Mouse (Mus musculus) liver, embryonic 11.5 days (tissue): ENCODE results near the gene Akap6. TPM values are rescaled to one million over a fixed set of nuclear protein-coding genes. Genes with fewer than 3 reads are reported as not detected.
A peak's percentile ranks its signal among the peaks of the same experiment; 100 is the strongest.

Experiments
- ATAC-seq: fragments of 200-750 bp; cut with Nextera tagmentation; replicated peaks from 2 replicates; pipeline ENCODE4 v1.8.0; 2017; ENCODE audit warnings: moderate number of reproducible peaks, mild to moderate bottlenecking, moderate TSS enrichment, moderate library complexity; ENCODE audit not compliant: low FRiP score
- DNase-seq: peaks from one replicate; pipeline ENCODE4 v3.0.0-alpha.2; 2017; ENCODE audit warnings: low spot score
- H3K27ac ChIP-seq: fragments of 300-500 bp; sonication (generic); 2 replicates; pipeline ENCODE4 v1.5.1; 2014; ENCODE audit warnings: mild to moderate bottlenecking, low read depth, low read length, control low read depth
- H3K27me3 ChIP-seq: fragments of 300-500 bp; sonication (generic); replicated peaks from 2 replicates; pipeline ENCODE4 v1.6.1; 2014; ENCODE audit warnings: low read length, mixed read lengths; ENCODE audit not compliant: control insufficient read depth, insufficient read depth
- H3K36me3 ChIP-seq: fragments of 300-500 bp; sonication (generic); 2 replicates; pipeline ENCODE4 v1.6.1; 2014; ENCODE audit warnings: mild to moderate bottlenecking, low read length, moderate library complexity, mixed read lengths; ENCODE audit not compliant: control insufficient read depth, insufficient read depth
- H3K4me1 ChIP-seq: fragments of 300-500 bp; sonication (generic); replicated peaks from 2 replicates; pipeline ENCODE4 v1.6.1; 2014; ENCODE audit warnings: low read length, mixed read lengths; ENCODE audit not compliant: control insufficient read depth, insufficient read depth
- H3K4me2 ChIP-seq: fragments of 300-500 bp; sonication (generic); 2 replicates; pipeline ENCODE4 v1.6.1; 2014; ENCODE audit warnings: mild to moderate bottlenecking, control low read depth, moderate library complexity
- H3K4me3 ChIP-seq: fragments of 300-500 bp; sonication (generic); 2 replicates; pipeline ENCODE4 v1.5.1; 2014; ENCODE audit warnings: low read depth, low read length, control low read depth
- H3K9ac ChIP-seq: fragments of 300-500 bp; sonication (generic); 2 replicates; pipeline ENCODE4 v1.6.1; 2014; ENCODE audit warnings: low read depth, low read length, control low read depth
- H3K9me3 ChIP-seq: fragments of 300-500 bp; sonication (generic); 2 replicates; pipeline ENCODE4 v1.6.1; 2016; ENCODE audit warnings: low read length, inconsistent platforms, mixed read lengths; ENCODE audit not compliant: control insufficient read depth
- WGBS: fragments of 180-500 bp; shearing (Covaris S2); extraction: QIAGEN DNeasy Blood & Tissue Kit; methylation state at CpG from one replicate; pipeline ENCODE4 v1.1.7; 2014; 5-methylcytosine and 5-hydroxymethylcytosine counted together
- polyA plus RNA-seq: library from polyadenylated mRNA; unstranded; fragments of >200 nt; fragmentation: Nextera tagmentation; extraction: Ambion mirVana; gene quantifications from 2 replicates; pipeline ENCODE4 v1.2.1, GENCODE M21; 2014

Gene Akap6
- polyA plus RNA-seq, 1 experiment from 2014 or later, result 0.10 TPM

- no peak overlapping the region for H3K4me2 ChIP-seq
- no peaks in the 10 kb centered on the region for H3K9me3 ChIP-seq
- ATAC-seq (no peak), DNase-seq (no peak)
- H3K27ac ChIP-seq, result no peak overlapping the region
- no peaks in the 10 kb centered on the region for H3K27me3 ChIP-seq
- 81% methylated on average over 13 of the region's 13 CpGs for WGBS
- no peaks in the 10 kb centered on the region for H3K36me3 ChIP-seq
- no peaks in the 10 kb centered on the region for H3K4me1 ChIP-seq
- no peak overlapping the region for H3K9ac ChIP-seq
- no peak overlapping the region for H3K4me3 ChIP-seq
Observed at GRCm38 (mm10) chr12:52910345-52910744, 211.2 kb downstream of the Akap6 start.

DNA sequence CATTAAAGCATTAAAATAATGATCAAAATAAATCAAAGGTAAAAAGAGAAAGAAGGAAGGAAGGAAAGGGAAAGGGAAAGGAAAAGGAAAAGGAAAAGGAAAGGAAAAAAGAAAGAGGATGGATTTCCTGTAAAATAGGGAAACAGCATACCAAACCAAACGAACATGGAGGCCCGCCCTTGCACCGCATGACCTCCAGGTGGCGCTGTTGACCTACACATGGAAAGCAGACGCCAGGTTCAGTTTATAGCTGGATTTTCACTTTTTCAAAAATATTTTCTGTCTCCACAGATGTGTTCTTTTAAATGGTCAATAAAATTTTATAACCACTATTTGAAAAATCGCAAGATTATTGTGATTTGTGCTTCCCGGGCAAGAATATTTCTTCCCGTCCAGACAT, 211.6 kb downstream of the Akap6 start:
- H3K36me3 ChIP-seq, result no peaks in the 10 kb centered on the region
- H3K4me1 ChIP-seq, result no peaks in the 10 kb centered on the region
- H3K27me3 ChIP-seq, result no peaks in the 10 kb centered on the region
- no peaks in the 10 kb centered on the region for H3K9me3 ChIP-seq
- no peak overlapping the region for H3K9ac ChIP-seq
- no peak overlapping the region for H3K4me2 ChIP-seq
- no peak overlapping the region for H3K4me3 ChIP-seq
- ATAC-seq, result no peak
- WGBS, result 22% methylated on average over 8 of the region's 8 CpGs
- H3K27ac ChIP-seq, result no peak overlapping the region
- DNase-seq, result peak; percentile 59

- Histone ChIP-seq H3K27ac (no peak overlapping the region), H3K9me3 (no peaks in the 10 kb centered on the region), H3K4me1 (no peaks in the 10 kb centered on the region), H3K9ac (no peak overlapping the region), H3K27me3 (no peaks in the 10 kb centered on the region), H3K4me2 (no peak overlapping the region), H3K36me3 (no peaks in the 10 kb centered on the region), H3K4me3 (no peak overlapping the region)
- ATAC-seq (no peak), DNase-seq (no peak)
- 31% methylated on average over 11 of the region's 11 CpGs for WGBS
Observed at GRCm38 (mm10) chr12:52918939-52919338, 219.8 kb downstream of the Akap6 start.

- Histone ChIP-seq H3K27ac (no peak overlapping the region), H3K36me3 (no peaks in the 10 kb centered on the region), H3K4me3 (no peak overlapping the region), H3K27me3 (no peaks in the 10 kb centered on the region), H3K9me3 (no peaks in the 10 kb centered on the region), H3K9ac (no peak overlapping the region), H3K4me2 (no peak overlapping the region), H3K4me1 (no peaks in the 10 kb centered on the region)
- no peak for DNase-seq
- 87% methylated on average over 6 of the region's 6 CpGs for WGBS
- ATAC-seq, result no peak
Observed at GRCm38 (mm10) chr12:52922510-52922909, 223.3 kb downstream of the Akap6 start.

GRCm38 (mm10) chr12:52925448-52925847, 226.3 kb downstream of the Akap6 start:
- ATAC-seq, result no peak
- no peak for DNase-seq
- 80% methylated on average over 4 of the region's 4 CpGs for WGBS

GRCm38 (mm10) chr12:52933832-52934231, 234.6 kb downstream of the Akap6 start:
- Histone ChIP-seq H3K4me1 (no peaks in the 10 kb centered on the region), H3K4me2 (no peak overlapping the region), H3K27ac (no peak overlapping the region), H3K9ac (no peak overlapping the region), H3K4me3 (no peak overlapping the region), H3K27me3 (no peaks in the 10 kb centered on the region), H3K9me3 (no peaks in the 10 kb centered on the region), H3K36me3 (no peaks in the 10 kb centered on the region)
- ATAC-seq, result no peak
- peak; percentile 11 for DNase-seq
- 69% methylated on average over 6 of the region's 13 CpGs for WGBS

More at GRCm38 (mm10) chr12:52925448-52925847, 226.3 kb downstream of the Akap6 start:
- Histone ChIP-seq H3K9me3 (no peaks in the 10 kb centered on the region), H3K4me2 (no peak overlapping the region), H3K27ac (no peak overlapping the region), H3K9ac (no peak overlapping the region), H3K4me1 (no peaks in the 10 kb centered on the region), H3K27me3 (no peaks in the 10 kb centered on the region), H3K4me3 (no peak overlapping the region), H3K36me3 (no peaks in the 10 kb centered on the region)

DNA sequence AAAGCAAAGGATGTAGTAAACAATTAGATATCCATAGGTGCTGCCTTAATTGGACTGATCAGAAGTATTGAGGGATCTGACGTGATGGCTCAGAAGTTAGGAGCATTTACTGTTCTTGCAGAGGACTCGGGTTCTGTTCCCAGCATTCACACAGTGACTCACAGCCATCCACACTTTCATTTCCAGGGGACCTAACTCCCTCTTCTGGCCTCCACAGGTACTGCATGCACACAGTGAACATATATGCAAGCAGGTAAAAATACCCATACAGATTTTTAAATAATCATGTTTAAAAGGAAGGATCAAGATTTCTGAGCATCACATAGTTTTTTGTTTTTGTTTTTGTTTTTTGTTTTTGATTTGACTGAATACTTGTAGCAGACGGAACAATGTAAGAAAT, 235.8 kb downstream of the Akap6 start:
- no peak overlapping the region for H3K4me3 ChIP-seq
- H3K4me2 ChIP-seq, result no peak overlapping the region
- no peak overlapping the region for H3K9ac ChIP-seq
- ATAC-seq (no peak), DNase-seq (peak; percentile 6)
- H3K9me3 ChIP-seq, result no peaks in the 10 kb centered on the region
- no peaks in the 10 kb centered on the region for H3K27me3 ChIP-seq
- WGBS, result 94% methylated on average over 3 of the region's 3 CpGs
- H3K4me1 ChIP-seq, result no peaks in the 10 kb centered on the region
- no peak overlapping the region for H3K27ac ChIP-seq
- H3K36me3 ChIP-seq, result no peaks in the 10 kb centered on the region

DNA sequence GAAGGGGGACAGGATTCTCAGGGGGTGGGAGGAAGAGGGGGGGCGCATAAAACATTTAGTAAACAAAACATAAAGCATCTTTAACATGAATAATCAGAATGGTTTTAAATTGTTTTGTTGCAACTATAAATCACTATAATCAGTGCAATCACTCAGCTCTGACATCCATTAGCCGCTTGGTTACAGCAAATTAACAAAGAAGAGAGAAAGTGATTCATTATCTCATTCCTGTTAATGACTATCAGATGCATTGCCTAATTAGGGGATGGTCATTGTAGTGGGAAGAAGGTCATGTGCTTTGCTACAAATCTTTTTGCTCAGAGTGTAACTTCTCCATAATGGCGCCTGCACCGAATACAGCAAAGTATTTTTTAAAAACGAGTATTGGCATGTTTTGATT, 239.6 kb downstream of the Akap6 start:
- Histone ChIP-seq H3K27ac (no peak overlapping the region), H3K4me1 (no peaks in the 10 kb centered on the region), H3K4me2 (no peak overlapping the region), H3K36me3 (no peaks in the 10 kb centered on the region), H3K27me3 (no peaks in the 10 kb centered on the region), H3K9ac (no peak overlapping the region), H3K4me3 (no peak overlapping the region), H3K9me3 (no peaks in the 10 kb centered on the region)
- ATAC-seq, result no peak
- WGBS, result 76% methylated on average over 5 of the region's 5 CpGs
- DNase-seq, result no peak

DNA sequence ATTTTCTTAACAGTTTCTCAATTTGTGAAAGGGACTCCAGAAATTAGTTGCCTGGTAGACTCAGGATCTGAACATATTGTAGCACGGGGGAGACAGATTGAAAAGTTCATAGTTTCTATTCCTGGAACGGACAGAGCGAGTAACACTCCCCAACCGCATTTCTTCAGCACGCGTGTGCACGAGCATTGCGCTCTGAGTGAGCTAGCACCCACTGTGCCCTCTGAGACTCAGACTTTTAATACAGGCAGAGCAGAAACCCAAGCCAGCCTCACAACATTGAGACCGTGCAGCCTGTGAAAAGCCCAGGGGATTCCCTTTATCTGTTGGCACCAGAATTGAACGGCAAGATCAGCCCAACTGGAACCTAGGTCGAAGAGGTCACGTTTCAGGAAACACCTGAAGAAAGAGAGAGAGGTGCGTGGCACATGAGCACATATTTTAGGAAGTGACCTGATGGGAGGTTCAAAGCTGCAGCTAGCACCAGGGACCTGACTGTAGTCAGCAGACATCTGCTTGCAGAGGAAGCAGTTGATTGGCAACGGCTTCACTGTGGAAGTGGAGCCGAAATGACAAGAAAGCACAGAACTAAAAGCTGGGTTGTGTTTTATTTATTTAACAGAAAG, 240.3 kb downstream of the Akap6 start:
- no peak overlapping the region for H3K27ac ChIP-seq
- H3K4me3 ChIP-seq, result no peak overlapping the region
- no peak for DNase-seq
- no peak overlapping the region for H3K4me2 ChIP-seq
- WGBS, result 67% methylated on average over 15 of the region's 15 CpGs
- no peak for ATAC-seq
- H3K27me3 ChIP-seq, result no peaks in the 10 kb centered on the region
- H3K9me3 ChIP-seq, result no peaks in the 10 kb centered on the region
- no peaks in the 10 kb centered on the region for H3K36me3 ChIP-seq
- H3K4me1 ChIP-seq, result no peaks in the 10 kb centered on the region
- H3K9ac ChIP-seq, result no peak overlapping the region
